Mouse (Mus musculus): ENCODE measurements around the gene Srsf4.

GRCm38 (mm10) chr4:131899180-131899554, 25.8 kb downstream of the Srsf4 start:
- TF ChIP-seq CTCF (IDR thresholded peaks at IDR 0.05; ENCODE audit: extremely low read depth, insufficient read depth, low read length) (no peak), POLR2A (IDR thresholded peaks at IDR 0.05; ENCODE audit: extremely low read depth, insufficient read depth, low read length) (no peak)
